Mouse (Mus musculus) urinary bladder, adult 2 months (tissue): ENCODE measurements around the gene Itih3. TPM values are rescaled to one million over a fixed set of nuclear protein-coding genes. Genes with fewer than 3 reads are reported as not detected.

Experiments
- DNase-seq: peaks from one replicate; pipeline ENCODE4 v3.0.0; 2022; ENCODE audit warnings: low spot score
- polyA plus RNA-seq: library from polyadenylated mRNA; depleted of rRNA; stranded (reverse); fragments of >200 nt; gene quantifications from 2 replicates; pipeline ENCODE4 v1.2.3, GENCODE M21; 2012; rRNA removed

Itih3 gene
- 1.0 and 1.2 TPM in 2 replicates for polyA plus RNA-seq

GRCm38 (mm10) chr14:30923375-30924105, at the start of gene Itih3:
Itih3 (minus strand) TSS chr14:30923760.
- no peak for DNase-seq

DNA sequence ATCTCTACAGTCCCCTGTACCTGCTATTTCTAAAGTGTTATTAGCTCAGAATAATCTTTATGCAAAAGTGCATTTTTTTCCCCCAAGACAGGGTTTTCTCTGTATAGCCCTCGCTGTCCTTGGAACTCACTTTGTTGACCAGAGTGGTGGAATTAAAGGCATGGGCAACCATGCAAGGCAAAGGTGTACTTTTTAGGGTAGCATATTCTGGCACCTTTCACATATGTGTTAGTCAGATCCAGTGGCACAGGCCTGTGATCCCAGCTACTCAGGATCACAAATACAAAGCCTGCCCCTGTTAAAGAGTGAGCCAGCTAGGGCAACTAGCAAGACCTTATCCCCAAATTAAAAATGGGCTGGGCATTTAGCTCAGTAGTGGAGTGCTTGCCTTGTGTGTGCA, 36.8 kb upstream of the Itih3 start:
- DNase-seq = no peak

DNA sequence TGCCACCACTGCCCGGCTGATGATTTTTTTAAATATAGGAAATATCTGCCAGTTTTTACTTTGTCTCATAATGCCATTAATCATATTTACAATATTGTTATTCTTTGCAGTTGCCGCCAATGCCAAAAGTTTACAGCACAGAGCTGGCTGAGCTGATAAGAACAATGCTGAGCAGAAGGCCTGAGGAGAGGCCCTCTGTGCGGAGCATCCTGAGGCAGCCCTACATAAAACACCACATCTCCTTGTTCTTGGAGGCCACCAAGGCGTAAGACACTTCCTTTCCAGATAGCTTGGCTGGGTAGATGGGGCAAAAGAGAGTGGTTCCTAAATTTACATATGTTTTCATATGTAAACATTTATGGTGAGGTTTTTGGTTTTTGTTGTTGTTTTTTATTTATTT, 35.5 kb upstream of the Itih3 start:
- no peak for DNase-seq

DNA sequence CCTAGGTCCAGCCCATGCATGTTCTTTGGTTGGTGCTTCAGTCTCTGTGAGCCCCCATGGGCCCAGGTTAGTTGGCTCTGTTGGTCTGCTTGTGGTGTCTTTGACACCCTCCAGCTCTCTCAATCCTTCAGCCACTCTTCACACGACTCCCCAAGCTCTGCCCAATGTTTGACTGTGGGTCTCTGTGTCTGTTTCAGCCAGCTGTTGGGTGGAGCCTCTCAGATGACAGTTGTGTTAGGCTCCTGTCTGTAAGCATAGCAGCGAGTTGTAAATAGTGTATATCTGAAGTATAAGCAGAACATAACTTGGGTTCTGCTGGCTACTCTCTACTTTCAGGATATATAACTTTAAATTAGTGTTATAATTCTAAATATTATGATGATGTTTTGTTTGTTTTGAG, 35.0 kb upstream of the Itih3 start:
- no peak for DNase-seq

GRCm38 (mm10) chr14:30951154-30951825, 27.7 kb upstream of the Itih3 start, which contains the start of gene Nek4:
Nek4 (plus strand) TSS chr14:30951377.
- peak; percentile 86 for DNase-seq

GRCm38 (mm10) chr14:30949986-30950385, 26.4 kb upstream of the Itih3 start:
- no peak for DNase-seq

DNA sequence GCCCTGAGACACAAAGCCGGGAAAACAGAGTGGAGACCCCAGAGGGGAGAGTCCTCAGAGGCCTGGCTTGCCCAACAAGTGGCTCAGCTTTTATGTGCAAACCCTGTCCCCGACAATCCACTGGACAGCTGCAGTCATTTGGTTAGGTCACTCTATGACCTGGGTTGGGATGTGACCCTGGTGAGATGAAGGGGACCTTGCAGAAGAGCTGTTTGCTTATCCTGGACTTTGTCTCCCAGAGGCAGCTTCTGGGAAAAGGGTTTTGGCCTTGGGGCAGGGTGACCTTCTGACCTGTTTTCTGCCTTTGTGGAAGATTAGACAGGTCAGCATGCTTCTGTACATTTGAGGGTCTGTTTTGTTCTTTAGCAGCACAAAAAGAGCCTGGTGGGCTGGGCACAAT, 21.2 kb upstream of the Itih3 start:
- no peak for DNase-seq

DNA sequence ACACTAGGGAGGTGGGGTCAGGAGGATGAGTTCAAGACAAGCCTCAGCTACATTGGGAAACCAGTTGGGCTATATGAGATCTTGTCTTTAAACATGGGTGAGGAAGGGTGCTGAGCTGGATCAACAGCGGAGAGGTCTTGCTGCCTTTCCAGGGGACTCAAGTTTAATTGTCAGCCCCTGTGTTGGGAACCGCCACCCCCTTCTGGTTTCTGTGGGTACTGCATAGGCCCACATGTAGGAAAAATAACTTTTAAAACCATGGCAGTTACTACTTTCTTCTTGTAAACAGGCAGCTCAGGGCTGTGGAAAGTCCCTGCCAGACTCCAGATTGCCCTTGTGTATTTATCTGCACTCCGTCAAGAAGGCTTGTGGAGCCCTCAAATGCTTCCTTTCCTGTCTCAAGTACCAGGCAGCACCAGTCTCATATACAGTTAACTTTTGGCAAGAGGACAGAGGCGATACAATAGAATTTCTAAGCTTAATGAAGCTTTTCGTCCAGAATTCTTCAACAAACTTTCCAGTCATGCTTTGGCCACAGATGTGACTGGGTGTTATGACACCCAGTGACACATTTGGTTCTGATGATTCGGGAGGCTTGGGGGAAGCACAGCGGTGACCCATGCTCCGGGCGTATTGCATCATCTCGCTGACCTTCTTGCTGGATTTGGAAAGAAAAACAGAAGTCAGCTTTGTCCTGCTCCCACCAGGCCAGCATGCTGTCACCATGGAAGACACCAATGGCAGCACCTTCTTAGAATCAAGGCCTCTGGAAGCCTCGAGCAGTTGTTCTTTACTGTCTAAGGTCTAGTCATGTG, 20.5 kb upstream of the Itih3 start:
- DNase-seq = no peak

- no peak for DNase-seq
These were observed 19.5 kb upstream of the Itih3 start, which contains the start of gene Itih1 for GRCm38 (mm10) chr14:30943038-30943437. Itih1 (minus strand) TSS chr14:30943289.

- DNase-seq = no peak
These were observed 18.7 kb upstream of the Itih3 start for GRCm38 (mm10) chr14:30942254-30942653.

DNA sequence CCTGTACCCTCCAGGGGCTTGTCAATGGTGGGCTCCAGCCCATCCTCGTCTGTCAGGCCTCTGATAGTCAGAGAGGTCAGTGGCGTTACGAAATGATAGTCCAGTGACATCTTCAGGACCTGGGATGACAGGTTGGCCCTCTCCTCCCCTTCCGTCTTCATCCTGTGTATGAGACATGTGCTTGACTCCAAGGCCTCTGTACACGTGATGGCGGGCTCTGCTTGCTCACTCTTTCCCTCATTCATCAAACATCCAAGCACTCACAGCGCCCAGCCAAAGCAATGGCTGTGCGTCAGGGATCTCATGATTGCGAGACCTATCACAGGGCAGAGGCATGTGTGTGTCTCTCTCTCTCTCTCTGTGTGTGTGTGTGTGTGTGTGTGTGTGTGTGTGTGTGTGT, 9.8 kb upstream of the Itih3 start:
- DNase-seq = no peak

- no peak for DNase-seq
These were observed 6.8 kb upstream of the Itih3 start for GRCm38 (mm10) chr14:30930386-30930785.

DNA sequence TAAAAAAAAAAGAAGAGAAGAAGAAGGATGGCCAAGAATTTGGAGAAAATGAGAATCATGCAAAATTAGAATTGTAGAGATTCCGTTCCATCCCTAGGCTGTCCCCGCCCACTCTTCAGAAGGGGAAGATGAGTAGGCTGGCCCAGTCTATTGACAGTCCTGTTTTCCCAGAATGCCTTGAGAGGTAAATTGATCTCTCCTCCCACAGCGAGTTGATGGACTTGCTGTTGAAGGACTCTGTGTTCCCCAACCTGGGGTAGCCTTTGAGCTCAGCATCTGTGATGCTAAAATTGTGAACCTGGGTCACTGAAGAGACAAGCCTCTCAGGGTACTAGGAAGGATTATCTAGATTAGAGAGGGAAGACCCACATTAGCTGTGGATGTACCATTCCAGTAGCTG, 1.9 kb upstream of the Itih3 start:
- DNase-seq = no peak

DNA sequence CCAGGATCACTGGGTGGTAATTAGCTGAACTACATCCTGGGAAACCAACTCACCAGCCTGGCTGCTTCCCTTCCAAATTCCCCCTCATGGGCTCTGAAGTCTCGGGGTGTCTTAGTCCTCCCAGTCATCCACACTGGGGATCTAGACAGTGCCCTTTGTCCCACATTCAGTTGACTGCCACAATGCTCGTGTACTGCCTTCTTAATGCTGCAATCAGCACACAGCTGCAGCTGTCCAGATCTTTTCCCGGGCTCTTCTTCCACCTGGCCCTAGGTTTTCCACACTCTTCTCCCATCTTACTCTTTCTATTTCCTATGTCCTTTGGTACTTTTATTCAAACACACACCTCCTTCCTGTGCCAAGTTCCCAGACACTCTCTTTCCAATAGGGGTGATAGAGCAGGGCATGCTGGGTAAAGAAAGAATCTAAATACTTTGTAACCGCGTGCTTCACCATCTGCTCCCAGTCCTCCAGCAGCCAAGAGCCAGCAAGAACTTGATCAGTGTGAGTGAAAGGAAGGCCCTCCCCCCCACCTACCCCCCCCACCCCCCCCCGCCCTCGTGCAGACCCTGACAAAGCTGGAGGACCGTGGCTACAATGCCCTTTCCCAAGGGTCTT, 1.4 kb downstream of the Itih3 start:
- DNase-seq = no peak

GRCm38 (mm10) chr14:30916516-30916915, 7.0 kb downstream of the Itih3 start:
- DNase-seq = no peak

DNA sequence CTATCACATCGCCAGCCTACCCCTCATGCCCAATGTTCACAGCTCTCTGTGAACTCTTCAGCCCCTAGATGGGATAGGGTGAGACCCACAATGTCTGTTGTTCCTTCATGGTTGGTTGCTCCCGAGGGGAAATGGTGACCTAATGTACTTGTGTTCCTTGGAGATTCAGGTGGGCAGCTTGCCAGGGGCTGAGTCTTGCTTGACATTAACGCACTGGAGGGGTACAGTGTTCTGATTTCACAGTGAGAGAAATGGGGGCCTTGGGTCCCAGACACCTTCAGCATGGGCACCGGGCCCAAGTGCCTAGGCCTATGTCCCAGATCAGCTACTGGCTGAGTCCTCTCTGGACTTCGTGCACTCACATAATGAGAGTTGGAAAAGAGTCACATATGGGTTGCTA, 10.2 kb downstream of the Itih3 start:
- no peak for DNase-seq

DNA sequence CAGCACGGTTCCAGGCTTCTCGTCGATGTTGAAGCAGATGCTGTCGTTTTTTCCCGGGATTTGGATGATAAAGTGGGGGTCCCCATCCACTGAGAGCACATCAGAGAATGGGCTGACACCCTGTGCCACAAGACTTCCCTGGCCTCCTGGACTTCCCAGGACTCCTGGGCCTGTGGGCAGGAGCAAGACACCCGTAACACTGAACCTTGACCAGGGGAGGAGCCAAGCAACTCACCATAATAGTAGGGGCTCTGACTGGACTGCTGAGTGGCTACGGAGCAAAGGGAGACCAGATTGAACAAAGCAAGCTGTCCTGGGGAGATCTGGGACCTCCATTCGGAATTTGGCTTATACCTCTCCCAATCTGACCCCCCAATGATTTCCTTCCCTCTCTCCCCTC, 10.9 kb downstream of the Itih3 start:
- DNase-seq = no peak

GRCm38 (mm10) chr14:30911141-30911540, 12.4 kb downstream of the Itih3 start:
- no peak for DNase-seq

GRCm38 (mm10) chr14:30907814-30908265, 15.7 kb downstream of the Itih3 start:
- no peak for DNase-seq

GRCm38 (mm10) chr14:30906001-30906400, 17.6 kb downstream of the Itih3 start:
- no peak for DNase-seq

- DNase-seq = no peak
These were observed 19.3 kb downstream of the Itih3 start for GRCm38 (mm10) chr14:30904307-30904706.

- DNase-seq = no peak
These were observed 20.5 kb downstream of the Itih3 start for GRCm38 (mm10) chr14:30903036-30903435.
